Mouse (Mus musculus) right cerebral cortex, postnatal 14 days (tissue): Measurements from ENCODE around the gene Ccdc148.

Experiments
- DNase-seq: peaks from one replicate; pipeline ENCODE4 v3.0.0; 2022

The Ccdc148 gene

GRCm38 (mm10) chr2:58879876-58880275, 280.6 kb downstream of the Ccdc148 start:
- DNase-seq: no peak

GRCm38 (mm10) chr2:58859134-58859533, 301.3 kb downstream of the Ccdc148 start, which contains the start of gene Gm11099:
Gene Gm11099 (plus strand): TSS chr2:58859434.
- no peak for DNase-seq

- DNase-seq: no peak
These were observed 316.0 kb downstream of the Ccdc148 start for GRCm38 (mm10) chr2:58844499-58844898.

GRCm38 (mm10) chr2:58842443-58842842, 318.0 kb downstream of the Ccdc148 start:
- DNase-seq: no peak

GRCm38 (mm10) chr2:58841021-58841420, 319.5 kb downstream of the Ccdc148 start:
- DNase-seq: no peak

- DNase-seq: no peak
These were observed 328.1 kb downstream of the Ccdc148 start for GRCm38 (mm10) chr2:58832253-58832980.

GRCm38 (mm10) chr2:58829981-58830742, 330.3 kb downstream of the Ccdc148 start:
- no peak for DNase-seq

GRCm38 (mm10) chr2:58828910-58829600, 331.4 kb downstream of the Ccdc148 start:
- no peak for DNase-seq

- DNase-seq: no peak
These were observed 347.5 kb downstream of the Ccdc148 start for GRCm38 (mm10) chr2:58812941-58813340.

- DNase-seq: no peak
These were observed 360.9 kb downstream of the Ccdc148 start for GRCm38 (mm10) chr2:58799623-58800022.

GRCm38 (mm10) chr2:58799126-58799525, 361.4 kb downstream of the Ccdc148 start:
- DNase-seq: no peak

GRCm38 (mm10) chr2:58797506-58797905, 363.0 kb downstream of the Ccdc148 start:
- DNase-seq: no peak

GRCm38 (mm10) chr2:58795432-58795831, 365.1 kb downstream of the Ccdc148 start:
- DNase-seq: no peak

GRCm38 (mm10) chr2:58794489-58794888, 366.0 kb downstream of the Ccdc148 start:
- DNase-seq: no peak

- DNase-seq: no peak
These were observed 370.1 kb downstream of the Ccdc148 start for GRCm38 (mm10) chr2:58790361-58790760.

GRCm38 (mm10) chr2:58789934-58790333, 370.5 kb downstream of the Ccdc148 start:
- DNase-seq: no peak

GRCm38 (mm10) chr2:58787360-58787759, 373.1 kb downstream of the Ccdc148 start:
- DNase-seq: no peak

GRCm38 (mm10) chr2:58786681-58787080, 373.8 kb downstream of the Ccdc148 start:
- DNase-seq: peak; percentile 12

- DNase-seq: no peak
These were observed 374.3 kb downstream of the Ccdc148 start for GRCm38 (mm10) chr2:58786177-58786576.

- no peak for DNase-seq
These were observed 377.0 kb downstream of the Ccdc148 start for GRCm38 (mm10) chr2:58783526-58783925.

- DNase-seq: no peak
These were observed 381.4 kb downstream of the Ccdc148 start for GRCm38 (mm10) chr2:58778986-58779495.

GRCm38 (mm10) chr2:58773833-58774232, 386.6 kb downstream of the Ccdc148 start:
- no peak for DNase-seq
